ENCODE assay signal across 8 mouse cellular contexts in genomic region chr3:119782946-119783701, GRCm38 (mm10). TPM values are rescaled to one million over a fixed set of nuclear protein-coding genes. Genes with fewer than 3 reads are reported as not detected.
DNase-seq lines count a peak whose midpoint lies in the region; ATAC-seq and TF ChIP-seq lines count a peak whose summit lies in the region.

No protein-coding gene starts in this region.

- H3K9me3 ChIP-seq in hindbrain, embryonic 13.5 days: no peaks in the 10 kb centered on the region

- POLR2A ChIA-PET in Patski (lab: Charles Lee): interaction anchor here (1.0 kb wide), 1 partner anchor 49 kb away, joined by 3 read pairs; no protein-coding TSS in a partner anchor

- peak; percentile 55 for DNase-seq in Patski (ENCODE audit: low read depth, low spot score)
- peak; percentile 93 to 95 for DNase-seq in cerebellum, postnatal 14 days
- peak; percentile 80 to 81 for DNase-seq in frontal cortex, postnatal 14 days (ENCODE audit: low spot score in 2 of 2)
- peak; percentile 82 to 89 for DNase-seq in layer of hippocampus, postnatal 25 days (ENCODE audit: extremely low spot score in 1 of 2, low spot score in 1 of 2)
- DNase-seq in lung, postnatal 14 days: peak; percentile 86
- peak; percentile 88 for DNase-seq in ovary, postnatal 36 days (ENCODE audit: low spot score)
- peak; percentile 89 for DNase-seq in thymus, postnatal 25 days

- in situ Hi-C loops in Patski (cut with MboI; ENCODE audit: low pct_unique_long_range_greater_than_20kb): loop anchor here (25.0 kb wide), 1 partner anchor 404 kb away; no protein-coding TSS in a partner anchor

- peak; percentile 98 for ATAC-seq in Patski
- ATAC-seq in hindbrain, embryonic 13.5 days (ENCODE audit: low FRiP score): peak; percentile 94

- peak overlapping the region; percentile 100 for H3K9ac ChIP-seq in hindbrain, embryonic 13.5 days

- no peaks in the 10 kb centered on the region for H3K27me3 ChIP-seq in Patski
- H3K27me3 ChIP-seq in hindbrain, embryonic 13.5 days: no peaks in the 10 kb centered on the region

- 2% methylated on average over 55 of the region's 89 CpGs for WGBS in hindbrain, embryonic 13.5 days

- no peak for TF ChIP-seq CTCF in Patski (IDR thresholded peaks at IDR 0.05)

- 0 out of 2 replicates have a peak, but pooled peaks cover 2% of the 10 kb centered on the region for H3K36me3 ChIP-seq in hindbrain, embryonic 13.5 days

- H3K27ac ChIP-seq in hindbrain, embryonic 13.5 days: peak overlapping the region; percentile 100

- H3K4me2 ChIP-seq in hindbrain, embryonic 13.5 days: peak overlapping the region; percentile 72

- peak overlapping the region; percentile 93 for H3K4me3 ChIP-seq in hindbrain, embryonic 13.5 days

- CTCF ChIA-PET in Patski (lab: Charles Lee): interaction anchor here (1.2 to 1.4 kb wide), 2 partner anchors 11 to 409 kb away, joined by 3 read pairs; no protein-coding TSS in a partner anchor

- peaks cover 22% of the 10 kb centered on the region for H3K4me1 ChIP-seq in hindbrain, embryonic 13.5 days (replicated peaks)

RNA-seq across cellular contexts. Expression of gene Ptbp2, which starts 1.1 kb away (rescaled TPM):
- 65.1 TPM for polyA plus RNA-seq in Patski (2021)
- 285 and 294 TPM in 2 replicates for polyA plus RNA-seq in hindbrain, embryonic 13.5 days (2015; fragmentation: Nextera tagmentation; extraction: Ambion mirVana)
- 100 to 1,000 TPM; 123 to 145 TPM for total RNA-seq in layer of hippocampus, postnatal 25 days (2021)

Comparison
In these comparisons a context has a peak if more than half of its experiments do, and no peak if none do; other contexts are left out.
1. Peak in every context shown above with its lines: DNase-seq, ATAC-seq, H3K4me3 ChIP-seq and H3K27ac ChIP-seq.